Mouse (Mus musculus): ENCODE results near the gene Sprr2b.
"Not testable (repeated sequence)": the region's sequence is repeated elsewhere in the genome, so short reads cannot be mapped to it uniquely, and the experiment has no call there.

The Sprr2b gene

GRCm38 (mm10) chr3:92316320-92316719 lies at the start of gene Sprr2b:
Sprr2b (plus strand) TSS chr3:92316620.
- no peak for DNase-seq

- DNase-seq = not testable (repeated sequence)
Measured at GRCm38 (mm10) chr3:92271414-92271985, 44.9 kb upstream of the Sprr2b start.

DNA sequence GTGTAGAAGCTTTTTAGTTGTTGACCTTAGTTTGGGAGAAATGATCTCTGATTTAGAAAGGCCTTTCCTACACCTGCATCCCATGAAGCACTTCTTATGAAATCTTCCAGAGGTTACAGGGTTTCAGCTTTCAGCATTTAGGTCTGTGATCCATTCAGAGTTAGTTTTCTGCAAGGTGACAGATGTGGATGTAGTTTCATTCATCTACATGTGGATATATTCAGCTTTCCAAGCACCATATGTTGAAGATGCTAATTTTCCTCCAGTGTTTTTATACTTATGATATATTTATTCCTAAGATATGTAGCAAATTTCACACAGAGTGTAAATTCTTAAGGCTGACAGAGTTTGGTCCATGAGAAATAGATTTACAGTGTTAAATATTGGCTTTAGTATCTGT lies 42.9 kb upstream of the Sprr2b start:
- not testable (repeated sequence) for DNase-seq

GRCm38 (mm10) chr3:92274018-92274417 lies 42.4 kb upstream of the Sprr2b start:
- DNase-seq = not testable (repeated sequence)

GRCm38 (mm10) chr3:92279663-92280062 lies 36.8 kb upstream of the Sprr2b start:
- DNase-seq = not testable (repeated sequence)

- DNase-seq = not testable (repeated sequence)
Measured at GRCm38 (mm10) chr3:92280963-92281606, 35.3 kb upstream of the Sprr2b start.

- DNase-seq = not testable (repeated sequence)
Measured at GRCm38 (mm10) chr3:92285101-92285500, 31.3 kb upstream of the Sprr2b start, which contains the start of gene Sprr2a3. Sprr2a3 (plus strand) TSS chr3:92285417.

GRCm38 (mm10) chr3:92288489-92288888 lies 27.9 kb upstream of the Sprr2b start:
- not testable (repeated sequence) for DNase-seq

DNA sequence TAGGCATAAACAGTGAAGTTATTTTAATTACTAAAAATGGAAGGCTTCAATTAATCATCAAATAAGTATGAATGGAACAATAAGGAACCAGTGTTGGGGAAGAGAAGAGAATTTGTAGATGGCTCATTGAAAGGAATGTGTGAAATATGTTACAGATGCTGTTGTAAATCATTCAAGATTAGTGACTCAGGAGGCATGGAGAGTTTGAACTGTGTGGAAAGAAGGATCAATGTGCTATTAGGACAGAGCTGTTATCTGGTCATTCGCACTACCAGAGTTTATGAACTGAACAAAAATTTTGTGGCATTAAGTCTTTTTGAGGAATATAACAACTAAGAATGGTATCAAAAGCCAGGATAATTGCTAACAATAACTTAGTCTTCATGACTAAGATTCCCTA lies 9.0 kb upstream of the Sprr2b start:
- DNase-seq = no peak

DNA sequence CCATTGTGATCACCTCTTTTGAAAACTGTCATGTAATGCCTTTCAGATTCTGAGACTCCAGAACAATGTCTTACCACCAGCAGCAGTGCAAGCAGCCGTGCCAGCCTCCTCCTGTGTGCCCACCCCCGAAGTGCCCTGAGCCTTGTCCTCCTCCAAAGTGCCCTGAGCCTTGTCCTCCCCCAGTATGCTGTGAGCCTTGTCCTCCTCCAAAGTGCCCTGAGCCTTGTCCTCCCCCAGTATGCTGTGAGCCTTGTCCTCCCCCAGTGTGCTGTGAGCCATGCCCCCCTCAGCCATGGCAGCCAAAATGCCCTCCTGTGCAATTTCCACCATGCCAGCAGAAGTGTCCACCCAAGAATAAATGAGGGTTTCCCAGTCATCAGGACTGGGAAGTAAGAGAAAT lies 964 bp downstream of the Sprr2b start:
- no peak for DNase-seq

DNA sequence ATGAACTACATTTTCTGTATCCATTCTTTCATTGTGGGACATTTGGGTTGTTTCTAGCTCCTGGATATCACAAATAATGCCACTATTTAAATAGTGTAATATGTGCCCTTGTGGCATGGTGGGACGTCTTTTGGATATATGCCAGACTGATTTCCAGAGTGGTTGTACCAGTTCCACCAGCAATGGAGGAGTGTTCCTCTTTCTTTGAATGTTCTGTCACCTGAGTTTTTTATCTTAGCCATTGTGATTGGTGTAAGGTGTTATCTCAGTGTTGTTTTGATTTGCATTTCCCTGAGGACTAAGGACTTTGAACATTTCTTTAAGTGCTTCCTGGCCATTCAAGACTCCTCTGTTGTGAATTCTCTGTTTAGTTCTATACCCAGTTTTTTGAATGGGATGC lies 19.9 kb downstream of the Sprr2b start:
- no peak for DNase-seq

DNA sequence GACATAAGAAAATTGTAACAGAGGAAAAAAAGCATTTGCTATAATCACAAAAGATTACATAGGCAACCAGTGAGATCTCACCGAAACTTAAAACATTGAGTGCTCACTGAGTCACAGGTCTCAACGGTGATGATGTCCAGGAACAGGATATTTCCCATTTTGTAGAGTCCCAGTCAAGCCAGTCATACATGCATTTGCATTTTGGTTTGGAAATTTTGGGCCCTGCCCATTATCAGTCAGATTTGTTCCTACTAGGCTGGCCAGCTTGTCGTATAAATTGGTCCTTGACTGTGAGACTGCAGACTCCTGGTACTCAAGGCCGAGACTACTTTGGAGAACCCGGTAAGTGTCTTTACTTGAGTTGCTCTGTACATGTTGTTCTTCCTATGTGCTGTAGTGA lies 22.4 kb downstream of the Sprr2b start, which contains the start of gene Sprr2d:
TSS of gene Sprr2d (plus strand) at position 301 of the 400 bp plus-strand sequence.
- DNase-seq = no peak

DNA sequence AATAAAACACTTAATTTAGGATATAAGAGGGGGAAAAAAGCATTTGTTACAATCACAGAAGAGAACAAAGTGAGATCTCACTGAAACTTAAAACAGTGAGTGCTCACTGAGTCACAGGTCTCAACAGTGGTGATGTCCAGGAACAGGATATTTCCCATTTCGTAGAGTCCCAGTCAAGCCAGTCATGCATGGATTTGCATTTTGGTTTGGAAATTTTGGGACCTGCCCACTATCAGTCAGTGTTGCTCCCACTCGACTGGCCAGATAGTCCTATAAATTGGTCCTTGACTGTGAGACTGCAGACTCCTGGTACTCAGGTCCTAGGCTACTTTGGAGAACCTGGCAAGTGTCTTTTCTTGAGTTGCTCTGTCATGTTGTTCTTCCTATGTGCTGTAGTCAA lies 35.4 kb downstream of the Sprr2b start, which contains the start of gene Sprr2e:
TSS of gene Sprr2e (plus strand) at position 301 of the 400 bp plus-strand sequence.
- no peak for DNase-seq

GRCm38 (mm10) chr3:92361619-92362018 lies 45.2 kb downstream of the Sprr2b start:
- DNase-seq = no peak

DNA sequence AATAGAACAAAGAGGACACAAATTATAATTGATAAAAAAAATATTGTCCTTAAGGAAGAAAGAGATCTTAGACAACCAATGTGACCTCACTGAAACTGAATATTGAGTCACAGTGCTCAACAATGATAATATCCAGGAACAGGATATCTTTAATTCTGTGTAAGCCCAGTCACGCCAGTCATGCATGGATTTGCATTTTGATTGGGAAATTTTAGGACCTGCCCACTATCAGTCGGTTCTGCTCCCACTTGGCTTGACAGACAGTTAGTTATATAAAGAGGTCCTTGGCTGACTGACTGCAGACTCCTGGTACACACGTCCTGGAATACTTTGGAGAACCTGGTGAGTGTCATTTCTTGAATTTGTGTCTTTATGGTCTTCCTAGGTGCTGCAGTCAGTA lies 48.5 kb downstream of the Sprr2b start, which contains the start of gene Sprr2f:
TSS of gene Sprr2f (plus strand) at position 301 of the 400 bp plus-strand sequence.
- no peak for DNase-seq

All from cerebellum, adult 9-10 months (tissue).